Mouse (Mus musculus) bone marrow macrophage, adult 2 months (primary cell): Measurements from ENCODE around the gene Ccng2. TPM values are rescaled to one million over a fixed set of nuclear protein-coding genes. Genes with fewer than 3 reads are reported as not detected.

ENCODE experiments used
- H3K27ac ChIP-seq: 2 replicates; pipeline ENCODE4 v1.5.1; 2012; ENCODE audit warnings: low read depth, low read length; ENCODE audit not compliant: insufficient read depth
- H3K4me1 ChIP-seq: 2 replicates; pipeline ENCODE4 v1.6.1; 2012; ENCODE audit warnings: low read length; ENCODE audit not compliant: control insufficient read depth, insufficient read depth
- H3K4me3 ChIP-seq: 2 replicates; pipeline ENCODE4 v1.5.1; 2012; ENCODE audit warnings: mild to moderate bottlenecking, low read length, moderate library complexity; ENCODE audit not compliant: insufficient read depth
- CTCF ChIP-seq: IDR thresholded peaks from 2 replicates; pipeline ENCODE4 v1.5.1; 2012; ENCODE audit warnings: low read depth, mild to moderate bottlenecking, low read length, moderate library complexity
- POLR2A ChIP-seq: IDR thresholded peaks from 2 replicates; pipeline ENCODE4 v1.6.1; 2012; ENCODE audit warnings: mild to moderate bottlenecking, low read depth, low read length, borderline replicate concordance
- polyA plus RNA-seq: library from polyadenylated mRNA; stranded (reverse); fragments of >200 nt; gene quantifications from 2 replicates; pipeline ENCODE4 v1.2.4, GENCODE M21; 2012; ENCODE audit not compliant: missing spikeins, insufficient read depth, insufficient read length

Ccng2 gene
- polyA plus RNA-seq: 51.0 and 56.6 TPM in 2 replicates

DNA sequence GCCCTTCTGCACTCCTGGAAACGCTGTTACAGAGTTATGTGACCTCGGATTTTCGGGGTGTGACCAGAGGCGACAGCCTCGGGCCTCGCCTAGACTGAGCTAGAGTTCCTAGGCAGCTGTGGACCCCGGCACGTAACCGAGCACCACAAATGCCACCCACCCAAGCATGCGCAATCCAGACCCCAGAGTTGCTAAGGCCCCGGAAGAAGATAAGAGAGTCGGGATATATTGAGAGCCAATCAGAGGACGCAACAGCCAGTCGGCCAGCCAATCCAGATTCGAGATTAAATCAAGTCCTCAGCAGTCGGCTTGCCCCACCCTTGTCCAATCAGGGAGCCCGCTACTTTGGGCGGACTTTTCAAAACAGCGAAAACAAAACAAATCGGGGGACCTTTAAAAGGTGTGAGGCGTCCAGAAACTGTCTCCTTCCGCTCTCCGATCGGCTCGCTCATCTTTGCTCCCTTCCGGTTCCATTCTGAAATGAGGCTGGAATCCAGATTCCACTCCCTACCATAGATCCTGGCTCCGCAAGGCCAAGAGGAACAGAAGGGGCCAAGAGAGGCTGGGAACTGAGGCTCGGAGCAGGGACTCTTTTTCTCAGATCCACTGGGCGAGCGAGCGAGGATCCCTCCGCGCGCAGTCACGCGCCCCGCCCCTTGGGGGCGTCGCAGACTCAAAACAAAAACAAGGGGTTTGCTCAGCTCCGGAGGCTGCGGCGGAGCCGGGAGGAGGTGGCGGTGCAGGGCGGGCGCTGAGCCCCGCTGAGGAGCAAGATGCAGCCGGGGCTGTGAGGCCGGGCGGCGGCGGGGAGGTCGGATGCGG, at the start of gene Ccng2:
Gene Ccng2 (plus strand): TSS at position 375 of the 822 bp plus-strand sequence.
- Histone ChIP-seq H3K27ac (peak within 1 kb of the TSS; percentile 90), H3K4me1 (peaks cover 31% of the 10 kb centered on the region), H3K4me3 (peak within 1 kb of the TSS; percentile 89)
- TF ChIP-seq POLR2A (peak; percentile 83), CTCF (no peak)

DNA sequence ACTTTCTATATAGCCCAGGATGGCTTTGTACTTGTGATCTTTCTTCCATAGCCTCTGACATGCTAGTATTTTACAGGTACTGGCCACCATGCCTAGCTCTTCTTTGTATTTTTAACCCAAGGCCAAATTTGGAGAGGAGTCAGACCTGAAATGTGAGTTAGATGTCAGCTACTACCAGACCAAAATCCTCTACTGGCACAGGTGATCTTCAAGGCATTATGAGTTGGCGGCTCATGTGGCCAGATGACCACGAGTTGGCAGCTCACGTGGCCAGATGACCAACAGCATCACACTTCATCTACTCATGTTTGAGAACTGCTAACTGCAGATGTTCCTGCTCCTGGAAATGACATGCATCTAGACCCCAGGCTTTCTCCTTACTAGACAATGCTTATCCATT, 48.7 kb upstream of the Ccng2 start:
- Histone ChIP-seq H3K4me3 (no peak overlapping the region), H3K27ac (no peak overlapping the region)
- TF ChIP-seq POLR2A (no peak), CTCF (no peak)

DNA sequence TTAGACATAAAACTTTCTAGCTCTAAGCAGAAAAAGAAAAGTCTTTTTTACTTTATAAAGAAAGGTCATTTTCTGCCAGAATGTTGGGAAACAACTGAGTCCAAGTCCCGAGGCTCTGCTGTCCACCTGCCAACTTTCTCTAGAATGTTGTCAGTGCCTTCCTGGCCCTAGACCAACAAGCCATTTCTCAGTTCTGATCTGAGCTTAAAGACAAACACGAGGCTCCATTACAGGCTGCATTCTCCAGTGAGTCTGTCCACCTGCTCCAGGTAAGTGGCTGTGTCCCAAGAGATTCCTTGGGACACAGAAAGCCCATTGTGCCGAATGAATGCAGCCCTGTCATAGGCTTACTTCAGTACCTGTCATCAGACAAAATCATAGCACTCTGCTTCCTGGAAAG, 45.4 kb upstream of the Ccng2 start:
- no peak for TF ChIP-seq POLR2A
- no peaks in the 10 kb centered on the region for H3K4me1 ChIP-seq
- H3K27ac ChIP-seq: no peak overlapping the region
- no peak overlapping the region for H3K4me3 ChIP-seq

More for the DNA sequence above, 48.7 kb upstream of the Ccng2 start:
- no peaks in the 10 kb centered on the region for H3K4me1 ChIP-seq

GRCm38 (mm10) chr5:93224549-93224948, 42.5 kb upstream of the Ccng2 start:
- no peak overlapping the region for H3K27ac ChIP-seq

GRCm38 (mm10) chr5:93227157-93227556, 39.9 kb upstream of the Ccng2 start:
- no peak overlapping the region for H3K4me3 ChIP-seq
- no peak overlapping the region for H3K27ac ChIP-seq
- H3K4me1 ChIP-seq: no peaks in the 10 kb centered on the region
- TF ChIP-seq POLR2A: no peak
- TF ChIP-seq CTCF: no peak

More at GRCm38 (mm10) chr5:93224549-93224948, 42.5 kb upstream of the Ccng2 start:
- TF ChIP-seq CTCF (no peak), POLR2A (no peak)
- Histone ChIP-seq H3K4me3 (no peak overlapping the region), H3K4me1 (no peaks in the 10 kb centered on the region)

GRCm38 (mm10) chr5:93229527-93229926, 37.5 kb upstream of the Ccng2 start:
- H3K4me3 ChIP-seq: no peak overlapping the region
- no peaks in the 10 kb centered on the region for H3K4me1 ChIP-seq
- H3K27ac ChIP-seq: no peak overlapping the region
- no peak for TF ChIP-seq CTCF
- TF ChIP-seq POLR2A: no peak

- Histone ChIP-seq H3K4me3 (no peak overlapping the region), H3K4me1 (no peaks in the 10 kb centered on the region), H3K27ac (no peak overlapping the region)
- TF ChIP-seq POLR2A (no peak), CTCF (no peak)
These were observed 35.3 kb upstream of the Ccng2 start for GRCm38 (mm10) chr5:93231721-93232120.

GRCm38 (mm10) chr5:93232838-93233237, 34.2 kb upstream of the Ccng2 start:
- TF ChIP-seq CTCF (no peak), POLR2A (no peak)
- H3K4me3 ChIP-seq: no peak overlapping the region
- no peaks in the 10 kb centered on the region for H3K4me1 ChIP-seq
- no peak overlapping the region for H3K27ac ChIP-seq

DNA sequence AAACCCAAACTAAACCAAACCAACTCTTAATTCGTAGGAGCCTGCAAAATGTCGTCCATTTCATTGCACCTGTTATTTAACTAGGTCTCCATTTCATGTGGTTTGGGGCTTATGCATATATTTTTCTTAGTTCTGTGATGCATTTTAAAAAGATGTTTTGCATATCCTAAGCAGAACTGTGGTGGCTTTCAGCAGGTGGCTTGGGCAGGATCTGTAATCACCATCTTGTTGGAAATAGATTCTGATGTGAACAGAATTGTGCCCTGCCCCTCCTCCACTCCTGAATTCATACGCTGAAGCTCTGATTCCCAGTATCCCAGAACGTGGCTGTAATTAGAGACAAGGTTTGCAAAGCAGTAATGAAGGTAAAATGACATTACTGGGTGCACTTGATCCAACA, 32.9 kb upstream of the Ccng2 start:
- no peaks in the 10 kb centered on the region for H3K4me1 ChIP-seq
- no peak overlapping the region for H3K27ac ChIP-seq
- no peak for TF ChIP-seq POLR2A
- H3K4me3 ChIP-seq: no peak overlapping the region

DNA sequence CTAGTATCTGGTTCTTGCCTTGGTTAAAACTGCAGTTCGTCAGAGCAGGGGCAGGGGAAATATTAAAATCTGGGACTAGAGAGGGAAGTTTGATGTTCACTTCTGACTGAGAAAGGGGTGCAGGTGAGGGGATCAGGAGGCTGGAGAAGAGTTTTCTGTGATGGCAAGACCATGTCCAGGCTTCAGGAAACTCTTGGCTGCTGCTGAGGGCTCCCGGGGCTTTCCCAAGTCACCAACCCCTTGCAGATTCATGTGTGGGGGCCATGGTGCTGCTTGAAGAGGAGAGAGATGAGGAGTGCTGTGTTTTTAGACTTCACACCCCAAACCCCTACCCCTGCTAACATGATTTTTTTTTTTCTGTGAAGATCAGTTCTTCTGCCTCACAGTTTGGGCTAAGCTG, 32.5 kb upstream of the Ccng2 start:
- H3K27ac ChIP-seq: no peak overlapping the region
- no peak for TF ChIP-seq CTCF
- TF ChIP-seq POLR2A: no peak
- no peaks in the 10 kb centered on the region for H3K4me1 ChIP-seq
- H3K4me3 ChIP-seq: no peak overlapping the region
